Mouse (Mus musculus) gastrocnemius, postnatal 10 days (tissue): ENCODE data around the gene Dpysl4. TPM values are rescaled to one million over a fixed set of nuclear protein-coding genes. Genes with fewer than 3 reads are reported as not detected.

ENCODE experiments used
- DNase-seq: peaks from one replicate; pipeline ENCODE4 v3.0.0; 2021; ENCODE audit warnings: mixed read lengths
- total RNA-seq, 2 experiments: library from RNA; stranded (reverse); gene quantifications; 2 replicates each; pipeline ENCODE4 v1.2.3; 2021

The Dpysl4 gene
- total RNA-seq, 2 experiments from 2014 or later, result 1.6 TPM

DNA sequence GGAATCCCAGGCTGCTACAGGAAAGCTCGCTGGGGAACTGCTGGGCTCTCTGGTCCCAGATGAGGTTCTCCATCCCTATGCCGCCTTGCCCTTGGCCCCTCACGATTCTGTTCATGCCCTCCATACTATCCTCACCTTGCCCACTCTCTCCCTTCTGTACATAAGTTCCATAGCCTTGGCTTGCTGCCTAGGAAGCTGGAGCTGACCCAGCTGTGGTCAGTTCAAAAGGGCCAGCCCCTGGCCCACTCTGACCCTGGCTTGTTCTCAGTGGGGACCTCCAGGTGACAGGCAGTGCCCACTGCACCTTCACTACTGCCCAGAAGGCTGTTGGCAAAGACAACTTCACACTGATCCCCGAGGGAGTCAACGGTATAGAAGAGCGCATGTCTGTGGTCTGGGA is 10.6 kb downstream of the Dpysl4 start:
- DNase-seq, result no peak

- DNase-seq, result no peak
These were observed 14.8 kb downstream of the Dpysl4 start for GRCm38 (mm10) chr7:139100531-139101095.

DNA sequence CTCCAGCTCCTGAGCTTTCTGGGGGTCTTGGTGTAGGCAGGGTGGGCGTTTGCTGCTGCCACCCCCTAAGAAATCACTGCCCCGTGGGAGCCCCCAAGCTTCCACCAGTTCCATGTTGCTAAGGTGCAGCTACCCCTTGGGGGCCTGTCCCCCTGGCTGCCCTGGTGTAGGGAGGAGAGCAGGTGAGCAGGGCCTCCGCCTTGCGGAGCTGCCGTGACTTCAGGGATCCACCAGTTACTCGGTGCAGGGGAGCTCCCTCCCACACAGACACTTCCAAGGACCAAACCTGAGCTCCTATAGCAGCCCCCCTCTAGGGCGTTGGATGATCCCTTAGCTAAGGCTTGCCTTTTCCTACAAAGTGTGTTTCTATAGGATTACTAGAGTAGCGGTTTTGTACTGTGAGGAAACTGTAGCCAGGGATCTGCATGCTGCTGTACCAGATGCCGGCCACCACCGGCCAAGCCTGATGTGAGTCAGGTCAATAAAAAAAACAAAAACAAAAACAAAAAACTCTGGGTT is 15.5 kb downstream of the Dpysl4 start:
- DNase-seq, result no peak

- no peak for DNase-seq
These were observed 16.0 kb downstream of the Dpysl4 start for GRCm38 (mm10) chr7:139101826-139102225.

DNA sequence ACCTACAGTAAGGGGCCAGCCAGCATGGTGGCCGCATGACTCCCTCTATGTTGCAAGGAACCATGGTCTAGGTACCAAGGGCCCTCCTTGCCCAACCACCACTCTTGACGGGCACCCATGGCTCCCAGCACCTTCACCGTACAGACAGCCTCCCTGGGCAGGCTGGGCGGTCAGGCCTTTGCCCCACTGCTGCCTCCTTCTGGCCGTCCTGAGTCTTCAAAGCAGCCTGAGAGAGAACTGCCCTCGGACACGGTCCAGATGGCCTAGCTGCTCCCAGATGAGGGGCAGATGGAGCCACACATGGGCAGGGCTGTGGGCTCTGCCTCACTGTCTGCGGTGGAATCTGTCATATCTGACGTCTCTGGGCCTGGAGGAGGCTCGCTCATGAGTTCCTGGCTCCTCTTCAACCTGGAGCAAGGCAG is 18.2 kb downstream of the Dpysl4 start:
- no peak for DNase-seq

GRCm38 (mm10) chr7:139105076-139105475 is 19.3 kb downstream of the Dpysl4 start:
- no peak for DNase-seq

DNA sequence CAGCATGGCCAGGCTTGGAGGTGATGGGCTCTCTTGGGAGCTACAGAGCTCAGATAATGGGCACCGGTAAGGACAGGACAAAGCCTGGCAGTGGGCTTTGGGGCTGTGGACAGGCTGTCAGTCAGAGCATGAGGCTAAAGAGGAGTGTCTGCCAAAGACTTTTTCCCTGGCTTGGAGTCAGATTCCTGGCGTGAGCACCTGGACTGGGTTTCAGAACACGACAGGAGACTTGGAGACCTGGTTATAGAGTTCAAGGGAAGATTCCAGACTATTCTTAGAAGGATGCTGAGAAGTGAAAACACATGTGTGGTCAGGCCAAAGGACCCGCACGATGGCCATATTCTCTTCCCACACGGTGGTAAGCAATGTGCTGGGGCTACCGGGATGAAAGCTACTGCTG is 19.9 kb downstream of the Dpysl4 start:
- no peak for DNase-seq

DNA sequence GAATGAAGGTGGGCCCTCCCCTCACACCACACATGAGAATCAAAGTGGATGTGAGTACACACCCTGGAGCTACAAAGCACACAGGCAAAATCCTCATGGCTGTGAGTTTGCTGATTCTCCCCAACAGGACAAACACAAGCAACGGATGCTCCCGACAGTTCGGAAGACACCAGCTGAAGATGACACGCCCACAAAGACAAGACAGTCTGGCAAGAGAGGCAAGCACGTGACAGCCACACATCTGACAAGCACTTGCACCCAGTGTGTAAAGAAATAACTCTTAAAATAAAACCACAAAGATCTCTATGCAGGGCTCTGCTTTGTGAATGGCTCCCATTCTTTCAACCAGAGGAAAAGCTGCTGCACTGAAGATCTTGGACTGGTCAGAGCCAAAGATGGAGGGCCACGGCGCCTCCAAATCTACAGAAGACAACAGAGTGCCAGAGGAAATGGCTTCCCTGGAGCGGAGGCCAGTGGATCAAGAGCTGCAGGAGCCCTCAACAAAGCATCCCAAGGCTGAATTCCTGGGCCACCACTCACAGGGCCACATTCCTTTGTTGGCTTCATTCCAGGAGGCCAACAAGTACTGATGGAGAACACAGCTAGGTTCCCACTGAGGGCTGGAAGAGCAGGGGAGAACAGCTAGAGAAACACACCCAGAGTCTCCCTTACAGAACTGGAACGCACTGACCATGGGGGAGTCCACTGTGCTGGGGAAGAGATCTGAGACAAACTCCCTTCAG is 22.3 kb downstream of the Dpysl4 start:
- no peak for DNase-seq

DNA sequence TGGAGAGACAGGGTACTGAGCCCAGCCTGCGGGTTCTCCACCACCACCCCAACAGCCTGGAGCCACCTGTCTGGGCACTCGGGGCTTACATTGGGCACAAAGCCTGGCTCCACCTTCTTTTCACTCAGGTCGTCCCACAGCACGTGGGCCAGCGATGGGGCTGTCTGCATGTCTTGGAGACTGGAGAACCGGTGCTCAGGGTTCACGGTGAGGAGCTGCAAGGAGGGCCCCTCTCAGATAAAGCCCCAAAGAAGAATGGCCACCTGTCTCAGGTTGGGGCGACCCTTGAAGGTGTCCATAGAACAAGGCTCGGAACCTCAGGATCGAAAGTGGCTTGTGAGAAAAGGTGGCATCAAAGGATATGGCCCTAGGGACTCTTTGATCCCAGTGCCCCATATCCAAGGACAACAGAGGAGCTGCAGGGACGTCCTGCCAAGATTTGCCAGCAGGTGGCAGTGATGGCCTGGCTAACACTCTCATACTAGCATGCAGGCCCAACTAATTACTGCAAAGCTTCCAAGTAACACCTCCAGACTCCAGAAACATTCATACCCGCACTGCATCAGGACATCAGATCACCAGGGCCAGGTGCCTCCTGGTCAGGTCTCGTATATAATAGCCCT is 33.5 kb downstream of the Dpysl4 start:
- peak; percentile 84 for DNase-seq

DNA sequence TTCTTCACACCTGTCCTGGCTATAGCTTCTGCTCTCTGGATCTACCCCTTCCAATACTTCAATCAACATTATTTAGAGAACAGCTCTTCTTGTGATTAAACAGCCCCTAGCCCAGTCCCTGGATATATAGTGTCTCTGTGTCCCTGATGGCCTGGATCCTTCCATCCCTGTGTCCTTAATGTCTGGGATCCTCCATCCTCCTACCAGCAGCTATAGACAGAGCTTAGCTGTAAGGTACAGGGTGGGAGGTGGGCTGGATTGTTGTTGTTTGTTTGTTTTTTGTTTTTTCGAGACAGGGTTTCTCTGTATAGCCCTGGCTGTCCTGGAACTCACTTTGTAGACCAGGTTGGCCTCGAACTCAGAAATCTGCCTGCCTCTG is 34.0 kb downstream of the Dpysl4 start:
- no peak for DNase-seq

DNA sequence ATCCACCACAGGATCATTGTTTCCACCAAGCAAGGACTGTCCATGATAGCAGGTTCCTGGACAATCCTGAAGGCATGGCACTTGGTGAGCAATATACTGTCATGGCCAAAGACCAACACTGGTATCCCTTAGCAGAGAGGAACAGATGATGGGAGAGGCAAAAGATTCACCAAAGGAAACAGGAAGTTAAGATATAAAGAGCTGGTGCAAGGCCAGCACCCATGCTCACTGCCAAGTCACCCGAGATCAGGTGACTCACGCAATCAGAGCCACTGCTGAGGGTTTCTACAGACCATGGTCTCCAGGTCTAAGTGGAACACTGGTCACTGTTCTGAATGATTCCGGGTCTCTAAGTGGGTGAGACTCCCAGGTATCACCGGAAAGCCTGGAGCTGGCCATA is 40.1 kb downstream of the Dpysl4 start:
- no peak for DNase-seq

DNA sequence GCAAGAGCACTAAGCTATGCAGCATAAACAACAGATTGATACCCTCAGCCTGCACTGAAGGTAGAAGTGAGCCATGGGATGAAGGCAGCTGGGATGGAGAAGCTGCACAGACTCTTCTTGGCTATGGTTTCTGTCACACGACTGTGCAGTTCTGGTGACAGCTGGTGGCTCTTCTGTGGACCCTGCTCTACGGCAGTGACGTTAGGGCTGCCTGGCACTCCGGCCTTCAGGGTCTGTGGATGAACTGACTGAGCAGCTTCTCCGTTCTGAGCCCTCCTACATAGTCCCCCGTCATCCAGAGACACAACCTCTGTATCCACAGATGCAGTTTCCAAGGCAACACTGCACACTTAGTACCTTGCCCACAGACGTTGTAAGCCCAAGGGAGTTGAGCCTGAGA is 40.7 kb downstream of the Dpysl4 start:
- no peak for DNase-seq

DNA sequence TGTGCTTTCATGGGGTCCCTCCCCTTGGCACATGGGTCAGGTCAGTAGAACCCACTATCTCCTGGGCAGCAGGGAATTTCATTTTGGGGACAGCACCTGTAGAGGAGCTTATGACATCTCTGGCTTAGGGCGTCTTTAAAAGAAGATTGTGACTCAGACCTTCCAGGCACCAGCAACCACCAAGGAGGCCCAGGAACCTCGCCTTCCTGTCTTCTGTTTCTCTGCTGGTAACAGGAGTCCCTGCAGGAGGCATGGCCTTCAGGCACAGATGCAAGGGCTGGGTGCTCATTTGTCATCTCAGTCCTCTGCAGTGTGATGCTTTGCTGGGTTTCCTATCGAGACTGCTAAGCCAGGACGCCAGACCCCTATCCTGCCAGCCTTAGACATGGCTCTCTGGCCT is 43.2 kb downstream of the Dpysl4 start:
- no peak for DNase-seq

DNA sequence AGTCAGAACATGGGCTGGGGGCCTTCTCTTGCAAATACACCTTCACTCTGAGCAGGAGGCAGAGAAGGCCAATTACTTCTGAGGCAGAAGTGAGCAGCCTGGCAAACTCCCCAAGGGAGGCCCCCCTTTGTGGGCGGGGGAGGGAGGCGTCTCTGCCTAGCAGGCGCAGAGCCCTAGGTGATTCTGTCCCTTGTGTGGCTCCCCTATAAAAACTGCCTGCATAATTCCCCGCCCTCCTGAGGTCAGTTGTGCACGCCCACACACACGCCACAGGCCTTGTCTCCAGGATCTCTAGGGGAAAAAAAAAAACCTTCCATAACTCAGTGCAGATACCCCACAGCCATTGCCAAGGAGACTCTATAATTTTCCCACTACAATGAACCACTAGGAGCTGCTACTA is 44.6 kb downstream of the Dpysl4 start:
- no peak for DNase-seq

DNA sequence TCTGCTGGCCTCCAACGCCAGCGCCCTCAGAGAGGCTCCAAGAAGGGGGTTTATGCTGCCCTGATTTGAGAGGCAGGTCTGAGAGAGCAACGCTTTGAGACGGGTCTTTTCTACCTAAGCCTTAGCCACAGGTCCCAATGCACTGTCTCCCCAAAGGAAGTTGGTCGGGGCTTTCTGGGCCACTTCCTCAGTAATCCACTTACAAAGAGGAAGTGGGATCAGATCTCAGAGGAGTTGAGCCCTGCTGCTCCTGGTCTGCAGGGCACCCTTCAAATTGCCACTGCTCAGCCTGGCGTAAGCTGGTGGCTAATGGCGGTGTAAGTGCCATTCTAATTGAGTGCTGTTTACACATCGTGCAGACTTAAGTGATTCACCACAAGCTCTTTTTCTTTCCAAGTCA is 45.7 kb downstream of the Dpysl4 start:
- DNase-seq, result no peak

DNA sequence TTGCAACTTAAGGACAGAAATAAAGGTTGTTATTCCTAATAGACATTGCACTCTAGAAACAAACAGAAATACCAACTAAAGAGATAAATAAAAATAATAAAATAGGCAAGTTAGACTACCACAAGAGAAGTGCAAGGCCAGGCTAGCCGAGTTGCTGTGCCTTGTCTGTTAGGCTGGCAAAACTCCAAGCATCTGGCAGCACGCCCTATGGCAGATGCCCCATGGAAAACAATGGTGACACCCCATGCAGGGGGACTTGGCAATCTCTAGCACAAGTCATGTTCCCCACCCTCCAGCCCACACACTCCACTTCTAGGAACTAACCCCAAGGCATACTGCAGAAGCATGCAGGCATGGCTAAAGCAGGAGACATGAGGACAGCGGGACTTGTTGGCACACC is 47.6 kb downstream of the Dpysl4 start:
- peak; percentile 54 for DNase-seq

DNA sequence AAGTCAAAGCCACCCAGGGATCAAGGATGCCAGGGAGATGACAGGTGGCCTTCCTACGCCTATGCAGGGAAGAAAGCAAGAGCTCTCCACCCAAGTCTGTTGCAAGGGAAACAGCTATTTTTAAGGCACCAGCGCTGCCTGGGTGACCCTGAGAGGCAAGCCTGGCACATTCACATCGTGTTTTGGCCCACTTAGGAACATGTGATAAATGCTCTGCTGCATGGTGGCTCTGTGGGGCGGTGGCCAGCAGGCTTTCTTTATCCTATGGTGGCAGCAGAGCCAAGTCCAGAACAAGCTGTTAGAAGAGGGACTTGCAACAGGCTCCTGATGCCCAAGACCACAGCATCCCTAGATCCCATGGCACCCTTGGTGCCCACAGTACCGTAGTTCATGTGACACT is 49.4 kb downstream of the Dpysl4 start:
- DNase-seq, result no peak

GRCm38 (mm10) chr7:139136906-139137491 is 51.2 kb downstream of the Dpysl4 start:
- no peak for DNase-seq

- no peak for DNase-seq
These were observed 54.2 kb downstream of the Dpysl4 start for GRCm38 (mm10) chr7:139139921-139140461.

DNA sequence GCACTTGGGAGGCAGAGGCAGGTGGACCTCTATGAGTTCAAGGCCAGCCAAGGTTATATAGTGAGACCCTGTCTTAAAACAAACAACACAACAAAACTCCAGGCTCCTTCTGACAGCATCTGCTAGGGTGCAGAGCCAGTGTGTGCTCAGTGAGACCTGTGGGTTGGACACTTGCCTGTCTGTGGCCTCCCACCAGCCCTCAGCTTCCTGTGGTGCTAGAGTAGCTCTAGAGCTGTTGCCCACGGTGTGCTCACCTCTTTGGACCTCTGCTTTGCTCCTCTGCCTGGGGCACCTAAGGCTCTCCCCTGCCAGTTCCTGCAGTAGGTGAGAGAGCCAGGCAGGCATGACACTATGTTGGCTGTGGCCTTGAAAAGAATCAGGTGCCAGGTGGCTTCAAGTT is 58.0 kb downstream of the Dpysl4 start:
- no peak for DNase-seq

DNA sequence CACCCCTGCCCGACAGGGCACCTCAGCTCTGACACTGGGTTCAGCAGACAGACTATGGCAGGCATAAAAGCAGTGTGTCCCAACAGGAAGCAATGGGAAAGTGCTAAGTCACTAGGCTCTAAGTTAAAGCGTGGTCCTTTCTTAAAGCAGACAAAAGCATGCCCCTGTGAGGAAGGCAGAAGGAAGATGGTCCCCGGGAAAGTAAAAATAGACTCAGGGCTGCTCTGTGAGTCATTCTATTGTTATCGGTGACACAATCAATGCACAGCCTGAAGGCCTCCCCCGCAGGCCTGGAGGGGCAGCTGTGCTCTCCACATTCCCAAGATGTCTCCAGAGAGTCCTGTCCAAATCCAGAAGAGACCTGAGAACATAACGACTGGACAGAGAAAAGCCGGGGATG is 60.1 kb downstream of the Dpysl4 start:
- no peak for DNase-seq

GRCm38 (mm10) chr7:139147360-139147759 is 61.6 kb downstream of the Dpysl4 start:
- no peak for DNase-seq

DNA sequence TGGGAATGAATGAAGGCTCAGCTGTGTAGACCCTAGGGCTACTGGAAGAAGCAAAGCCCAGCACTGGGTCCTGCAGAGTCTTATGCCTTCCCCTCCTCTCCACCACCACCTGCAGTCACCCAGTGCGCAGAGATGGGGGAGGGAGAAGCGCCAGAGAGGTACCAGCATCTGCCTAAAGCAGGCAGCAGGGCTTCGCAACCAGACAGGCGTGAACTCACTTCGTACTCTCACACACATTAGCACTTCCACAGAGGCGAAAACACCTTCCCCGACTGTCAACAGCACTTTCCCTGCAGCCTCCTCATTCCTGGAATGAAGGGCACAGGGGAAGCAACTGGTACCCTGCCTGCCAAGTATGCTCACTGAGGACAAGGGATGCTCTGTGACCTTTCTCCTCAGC is 63.6 kb downstream of the Dpysl4 start:
- DNase-seq, result no peak
